Mouse (Mus musculus) thymus, postnatal 14 days (tissue): Measurements from ENCODE around the gene Trabd.

ENCODE experiments used
- DNase-seq: peaks from one replicate; pipeline ENCODE4 v3.0.0; 2021

Trabd gene

GRCm38 (mm10) chr15:89074613-89075477, at the start of gene Trabd:
Trabd (plus strand) TSS chr15:89075124.
- DNase-seq = no peak

- no peak for DNase-seq
These were observed 30.5 kb upstream of the Trabd start for GRCm38 (mm10) chr15:89044381-89044780.

- DNase-seq = no peak
These were observed 28.6 kb upstream of the Trabd start for GRCm38 (mm10) chr15:89046356-89046755.

GRCm38 (mm10) chr15:89054666-89055065, 20.3 kb upstream of the Trabd start:
- no peak for DNase-seq

- no peak for DNase-seq
These were observed 16.2 kb upstream of the Trabd start for GRCm38 (mm10) chr15:89058736-89059135.

GRCm38 (mm10) chr15:89059161-89059931, 15.6 kb upstream of the Trabd start, which contains the start of gene Panx2:
Panx2 (plus strand) TSS chr15:89059734.
- no peak for DNase-seq

GRCm38 (mm10) chr15:89060032-89060681, 14.8 kb upstream of the Trabd start:
- DNase-seq = no peak

- no peak for DNase-seq
These were observed 14.0 kb upstream of the Trabd start for GRCm38 (mm10) chr15:89060811-89061460.

- no peak for DNase-seq
These were observed 13.0 kb upstream of the Trabd start for GRCm38 (mm10) chr15:89061761-89062517.

GRCm38 (mm10) chr15:89062518-89062910, 12.4 kb upstream of the Trabd start:
- no peak for DNase-seq

GRCm38 (mm10) chr15:89063001-89063400, 11.9 kb upstream of the Trabd start:
- no peak for DNase-seq

- no peak for DNase-seq
These were observed 11.4 kb upstream of the Trabd start for GRCm38 (mm10) chr15:89063536-89063935.

- no peak for DNase-seq
These were observed 10.0 kb upstream of the Trabd start for GRCm38 (mm10) chr15:89064891-89065290.

- no peak for DNase-seq
These were observed 7.3 kb upstream of the Trabd start for GRCm38 (mm10) chr15:89067609-89068008.

- DNase-seq = no peak
These were observed 6.7 kb upstream of the Trabd start for GRCm38 (mm10) chr15:89068226-89068625.

- DNase-seq = no peak
These were observed 5.5 kb upstream of the Trabd start for GRCm38 (mm10) chr15:89069336-89069840.

GRCm38 (mm10) chr15:89070606-89071005, 4.3 kb upstream of the Trabd start:
- DNase-seq = no peak

- DNase-seq = no peak
These were observed 826 bp upstream of the Trabd start for GRCm38 (mm10) chr15:89073993-89074603.

- peak; percentile 89 for DNase-seq
These were observed 689 bp downstream of the Trabd start for GRCm38 (mm10) chr15:89075478-89076147.

- DNase-seq = peak; percentile 62
These were observed 1.3 kb downstream of the Trabd start for GRCm38 (mm10) chr15:89076156-89076731.
